Mouse (Mus musculus) embryonic stem cell, embryonic (primary cell): Measurements from ENCODE around the gene Kcnip1.

ENCODE experiments used
- CTCF ChIA-PET, 4 experiments: fragments of 300-600 bp in 2 of 4; fragments of 350-600 bp in 2 of 4; sonication (Branson Sonifier 250); formaldehyde crosslinking; loops; one replicate each; lab custom pipeline; 2022; ENCODE audit warnings: inconsistent platforms in 2 of 4; lab: Charles Lee
- POLR2A ChIA-PET, 4 experiments: fragments of 300-600 bp in 2 of 4; fragments of 350-600 bp in 2 of 4; sonication (Branson Sonifier 250); formaldehyde crosslinking; loops; one replicate each; lab custom pipeline; 2022; ENCODE audit warnings: antibody characterized with exemption in 4 of 4, inconsistent platforms in 1 of 4; lab: Charles Lee

Kcnip1 gene

DNA sequence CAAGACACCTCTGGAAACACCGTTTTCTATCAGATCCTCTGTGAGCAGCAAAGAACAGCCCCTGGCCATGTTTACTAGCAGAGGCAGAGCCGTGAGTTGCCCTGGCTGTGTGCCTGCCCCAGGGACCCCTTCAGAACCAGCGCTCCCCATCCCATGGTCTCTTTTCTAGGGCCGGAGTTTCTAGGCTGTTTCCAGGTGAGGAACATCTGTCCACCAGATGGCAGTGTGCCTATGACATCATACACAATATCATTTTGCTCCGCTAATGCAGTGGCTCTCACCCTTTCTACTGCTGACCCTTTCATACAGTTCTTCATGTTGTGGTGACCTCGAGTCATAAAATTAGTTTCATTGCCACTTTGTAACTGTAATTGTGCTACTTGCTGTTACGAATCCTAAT, 64.3 kb downstream of the Kcnip1 start:
- POLR2A ChIA-PET, result no interaction called here
- CTCF ChIA-PET, result interaction anchor here in 2 of 4 experiments (1.1 to 1.6 kb wide), 3 partner anchors 11 to 80 kb away, joined by 3 to 5 read pairs (median 5); no protein-coding TSS in a partner anchor

DNA sequence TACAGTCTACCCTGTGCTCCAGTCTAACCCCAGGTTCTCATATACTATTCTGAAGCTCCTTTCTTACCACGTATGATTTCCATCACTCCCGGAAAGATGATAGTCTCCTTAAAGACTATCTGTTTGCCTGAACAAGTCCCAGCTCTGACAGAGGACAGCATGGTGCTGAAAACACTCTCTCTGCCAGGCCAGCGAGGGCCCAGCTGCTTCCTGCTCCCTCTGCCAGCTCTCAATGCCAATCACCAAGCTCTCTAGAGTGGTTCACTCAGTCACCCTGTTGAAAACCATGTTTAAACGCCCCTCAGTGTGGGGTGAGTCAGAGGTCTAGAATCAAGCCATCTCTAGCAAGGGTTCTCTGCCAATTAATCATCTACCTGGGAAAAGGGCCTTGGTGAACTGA, 65.1 kb downstream of the Kcnip1 start:
- ChIA-PET POLR2A (interaction anchor here in 1 of 4 experiments (0.6 kb wide), 1 partner anchor 35 kb away, joined by 4 read pairs; the partner anchor contains the start of gene Kcnmb1), CTCF (interaction anchor here in 3 of 4 experiments (0.5 to 1.9 kb wide), 11 partner anchors 10 to 1194 kb away, joined by 3 to 8 read pairs (median 5); partner anchors contain the start of gene Foxi1 (in 1 of the 3))

- ChIA-PET POLR2A (interaction anchor here in 1 of 4 experiments (0.6 kb wide), 1 partner anchor 36 kb away, joined by 4 read pairs; the partner anchor contains the start of gene Kcnmb1), CTCF (interaction anchor here in 3 of 4 experiments (0.5 to 1.9 kb wide), 10 partner anchors 10 to 1194 kb away, joined by 3 to 8 read pairs (median 5); partner anchors contain the start of gene Foxi1 (in 1 of the 3))
Measured at GRCm38 (mm10) chr11:33927321-33927720, 65.6 kb downstream of the Kcnip1 start.

- ChIA-PET CTCF (interaction anchor here in 2 of 4 experiments (1.0 to 1.9 kb wide), 3 partner anchors 9 to 13 kb away, joined by 3 to 8 read pairs (median 3); no protein-coding TSS in a partner anchor), POLR2A (interaction anchor here in 2 of 4 experiments (0.6 to 0.7 kb wide), 2 partner anchors 83 to 396 kb away, joined by 3 to 6 read pairs; no protein-coding TSS in a partner anchor)
Measured at GRCm38 (mm10) chr11:33926551-33926950, 66.4 kb downstream of the Kcnip1 start.

- POLR2A ChIA-PET, result no interaction called here
- CTCF ChIA-PET, result interaction anchor here in 2 of 4 experiments (1.1 to 1.9 kb wide), 4 partner anchors 9 to 287 kb away, joined by 3 to 8 read pairs (median 3); no protein-coding TSS in a partner anchor
Measured at GRCm38 (mm10) chr11:33925778-33926177, 67.2 kb downstream of the Kcnip1 start.

- POLR2A ChIA-PET, result interaction anchor here in 3 of 4 experiments (0.6 to 1.5 kb wide), 4 partner anchors 10 to 1350 kb away, joined by 3 to 4 read pairs (median 4); no protein-coding TSS in a partner anchor
- CTCF ChIA-PET, result interaction anchor here in 2 of 4 experiments (0.6 to 2.5 kb wide), 5 partner anchors 22 to 245 kb away, joined by 5 to 13 read pairs (median 7); no protein-coding TSS in a partner anchor
Measured at GRCm38 (mm10) chr11:33923031-33923430, 69.9 kb downstream of the Kcnip1 start.

GRCm38 (mm10) chr11:33921451-33921850, 71.5 kb downstream of the Kcnip1 start:
- ChIA-PET CTCF (interaction anchor here in 2 of 4 experiments (1.9 to 2.5 kb wide), 2 partner anchors 196 kb away, joined by 7 to 10 read pairs; no protein-coding TSS in a partner anchor), POLR2A (no interaction called here)

DNA sequence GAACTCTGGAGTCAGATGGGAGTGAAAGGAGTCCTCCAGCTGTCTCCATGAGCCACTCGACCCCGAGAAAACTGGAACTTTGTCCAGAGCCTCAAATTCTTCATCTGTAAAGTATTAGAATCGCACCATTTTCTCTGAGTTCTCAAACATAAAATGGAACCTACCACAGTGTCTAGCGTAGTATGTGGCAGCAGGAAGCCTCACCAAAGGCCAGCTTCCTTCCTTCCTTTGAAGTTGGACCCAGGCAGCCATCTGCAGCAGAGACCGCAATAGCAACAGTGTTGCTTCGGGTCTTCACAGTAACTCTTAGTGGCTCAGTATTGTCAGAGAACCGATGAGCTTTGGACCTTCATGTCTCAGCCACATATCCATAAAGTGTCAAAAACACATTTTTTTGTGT, 73.1 kb downstream of the Kcnip1 start:
- ChIA-PET CTCF (interaction anchor here in 1 of 4 experiments (1.0 kb wide), 1 partner anchor 13 kb away, joined by 3 read pairs; no protein-coding TSS in a partner anchor), POLR2A (no interaction called here)

DNA sequence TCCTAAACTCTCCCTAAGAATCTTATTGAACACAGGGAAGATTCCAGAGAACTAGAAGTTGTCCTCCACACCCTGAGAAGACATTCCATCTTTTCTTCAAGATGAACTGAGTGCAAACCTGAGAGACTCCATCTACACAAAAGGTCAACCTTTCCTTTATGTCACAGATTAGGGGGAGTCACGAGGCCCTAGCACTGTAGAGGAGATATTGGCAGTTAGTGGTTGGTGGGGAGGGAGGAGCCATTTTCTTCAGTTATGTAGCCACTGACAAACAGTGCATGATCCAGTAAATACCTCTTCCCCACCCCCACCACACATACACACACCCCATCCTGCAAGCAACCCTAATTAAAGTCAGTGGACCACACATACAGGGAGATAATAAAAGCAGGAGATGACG, 74.5 kb downstream of the Kcnip1 start:
- ChIA-PET CTCF (interaction anchor here (0.7 to 3.6 kb wide), 14 partner anchors 10 to 196 kb away, joined by 3 to 47 read pairs (median 5); no protein-coding TSS in a partner anchor), POLR2A (interaction anchor here in 1 of 4 experiments (1.2 kb wide), 1 partner anchor 192 kb away, joined by 3 read pairs; no protein-coding TSS in a partner anchor)

- ChIA-PET CTCF (interaction anchor here (0.6 to 3.6 kb wide), 26 partner anchors 9 to 196 kb away, joined by 3 to 47 read pairs (median 4); no protein-coding TSS in a partner anchor), POLR2A (interaction anchor here in 1 of 4 experiments (1.2 kb wide), 1 partner anchor 191 kb away, joined by 3 read pairs; no protein-coding TSS in a partner anchor)
Measured at GRCm38 (mm10) chr11:33917574-33917973, 75.4 kb downstream of the Kcnip1 start.

GRCm38 (mm10) chr11:33914216-33914615, 78.7 kb downstream of the Kcnip1 start:
- ChIA-PET POLR2A (interaction anchor here in 1 of 4 experiments (0.7 kb wide), 1 partner anchor 170 kb away, joined by 3 read pairs; no protein-coding TSS in a partner anchor), CTCF (interaction anchor here in 2 of 4 experiments (0.5 to 1.1 kb wide), 3 partner anchors 187 to 952 kb away, joined by 3 to 5 read pairs (median 5); no protein-coding TSS in a partner anchor)

GRCm38 (mm10) chr11:33913061-33913460, 79.9 kb downstream of the Kcnip1 start:
- ChIA-PET CTCF (interaction anchor here (0.6 to 2.8 kb wide), 4 partner anchors 25 to 251 kb away, joined by 3 to 11 read pairs (median 4); no protein-coding TSS in a partner anchor), POLR2A (no interaction called here)

DNA sequence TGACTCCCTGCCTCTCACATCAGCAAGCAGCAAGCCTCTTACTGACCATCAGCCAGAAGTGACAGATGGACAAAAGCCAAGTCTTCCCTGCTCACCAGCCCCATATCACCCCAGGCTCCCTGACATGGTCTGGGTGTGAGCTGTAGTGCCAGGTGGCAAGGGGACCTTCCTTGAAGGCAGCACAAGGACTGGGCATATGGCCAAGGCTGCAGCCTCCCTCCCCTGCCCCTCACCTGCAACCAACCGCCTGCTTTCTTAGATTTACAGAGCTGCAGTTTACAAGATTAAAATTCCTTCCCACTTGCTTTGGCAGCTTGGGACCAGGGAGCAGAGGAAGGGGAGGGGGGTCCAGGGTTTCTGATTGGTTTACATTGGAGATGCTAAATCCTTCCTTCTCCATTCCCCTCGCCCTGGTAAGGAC, 80.8 kb downstream of the Kcnip1 start:
- POLR2A ChIA-PET, result no interaction called here

GRCm38 (mm10) chr11:33910982-33911381, 82.0 kb downstream of the Kcnip1 start:
- ChIA-PET POLR2A (no interaction called here), CTCF (interaction anchor here in 2 of 4 experiments (0.6 to 2.8 kb wide), 2 partner anchors 166 to 185 kb away, joined by 4 to 11 read pairs; no protein-coding TSS in a partner anchor)

More for the DNA sequence above, 80.8 kb downstream of the Kcnip1 start:
- CTCF ChIA-PET, result interaction anchor here in 2 of 4 experiments (0.6 to 2.8 kb wide), 2 partner anchors 97 to 187 kb away, joined by 3 to 11 read pairs; no protein-coding TSS in a partner anchor

- POLR2A ChIA-PET, result interaction anchor here in 1 of 4 experiments (1.2 kb wide), 1 partner anchor 23 kb away, joined by 3 read pairs; no protein-coding TSS in a partner anchor
- CTCF ChIA-PET, result interaction anchor here in 3 of 4 experiments (0.5 to 2.2 kb wide), 5 partner anchors 9 to 868 kb away, joined by 3 to 12 read pairs (median 3); no protein-coding TSS in a partner anchor
Measured at GRCm38 (mm10) chr11:33908360-33909175, 84.4 kb downstream of the Kcnip1 start.

DNA sequence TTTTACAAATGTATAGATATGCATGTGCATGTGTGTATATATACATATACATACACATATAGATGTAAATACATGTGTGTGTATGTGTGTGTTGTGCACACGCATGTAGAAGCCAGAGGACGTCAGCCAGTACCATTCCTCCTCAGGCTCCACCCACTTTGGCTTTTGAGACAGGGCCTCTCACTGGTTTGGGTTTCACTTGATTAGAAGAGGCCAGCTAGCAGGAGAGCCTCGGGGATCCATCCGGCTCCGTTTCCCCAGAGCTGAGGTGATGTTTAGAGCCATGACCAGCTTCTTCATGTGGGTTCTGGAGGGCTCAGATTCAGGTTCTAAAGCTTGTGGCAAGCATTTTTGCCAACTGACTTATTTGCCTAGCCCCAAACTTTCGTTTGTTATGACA, 89.5 kb downstream of the Kcnip1 start:
- ChIA-PET CTCF (interaction anchor here in 1 of 4 experiments (1.4 kb wide), 1 partner anchor 169 kb away, joined by 3 read pairs; no protein-coding TSS in a partner anchor), POLR2A (interaction anchor here in 1 of 4 experiments (0.6 kb wide), 1 partner anchor 366 kb away, joined by 3 read pairs; no protein-coding TSS in a partner anchor)

DNA sequence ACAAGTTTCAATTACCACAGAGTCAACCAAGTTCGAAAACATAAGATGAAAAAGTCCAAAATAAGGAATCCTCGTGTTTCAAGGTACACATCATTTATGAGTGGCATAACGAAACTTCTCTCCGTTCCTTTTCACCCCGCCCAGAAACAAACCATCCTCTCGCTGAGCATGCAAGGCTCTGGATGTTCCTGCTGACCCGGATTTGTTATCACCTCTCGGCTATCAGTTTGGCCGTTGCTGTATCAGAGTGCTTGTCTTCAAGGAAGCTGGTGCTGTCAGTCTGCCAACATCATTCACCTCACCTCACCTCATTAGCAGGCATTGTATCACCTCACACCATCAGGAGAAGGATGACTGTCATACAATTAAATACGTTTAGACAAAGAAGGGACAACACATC, 90.6 kb downstream of the Kcnip1 start:
- ChIA-PET POLR2A (no interaction called here), CTCF (no interaction called here)

DNA sequence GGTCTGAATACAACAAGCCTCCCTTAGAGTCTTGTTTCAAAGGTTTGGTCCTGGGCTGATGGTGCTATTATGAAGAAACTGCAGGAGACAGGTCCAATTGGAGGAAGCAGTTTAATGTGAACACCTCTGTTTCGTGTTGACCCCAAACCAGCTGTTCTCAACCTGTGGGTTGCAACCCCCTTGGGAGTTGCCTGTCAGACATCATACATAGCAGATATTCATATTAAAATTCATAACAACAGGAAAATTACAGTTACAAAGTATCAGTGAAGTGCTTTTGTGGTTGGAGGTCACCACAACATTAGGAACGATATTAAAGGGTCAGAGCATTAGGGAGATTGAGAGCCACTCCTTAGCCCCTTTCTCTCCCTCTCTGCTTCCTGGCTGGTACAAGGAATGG, 91.2 kb downstream of the Kcnip1 start:
- CTCF ChIA-PET, result no interaction called here
- POLR2A ChIA-PET, result no interaction called here
